Mouse (Mus musculus) G1E-ER4 (cell line): ENCODE results near the gene Abr. TPM values are rescaled to one million over a fixed set of nuclear protein-coding genes. Genes with fewer than 3 reads are reported as not detected.

Source experiments
- GATA1 ChIP-seq: IDR thresholded peaks from one replicate; pipeline ENCODE4 v1.8.0; 2012; ENCODE audit warnings: low read length, inconsistent platforms
- polyA plus RNA-seq: library from polyadenylated mRNA; stranded (reverse); fragments of >175 nt; gene quantifications from 2 replicates; pipeline ENCODE4 v1.2.3, GENCODE M21; 2012

The Abr gene
- polyA plus RNA-seq, 1 experiment: 0.01 TPM

GRCm38 (mm10) chr11:76477095-76477525, 145.0 kb downstream of the Abr start:
- no peak for TF ChIP-seq GATA1

- TF ChIP-seq GATA1: no peak
These were observed 145.6 kb downstream of the Abr start for GRCm38 (mm10) chr11:76476376-76477094.

DNA sequence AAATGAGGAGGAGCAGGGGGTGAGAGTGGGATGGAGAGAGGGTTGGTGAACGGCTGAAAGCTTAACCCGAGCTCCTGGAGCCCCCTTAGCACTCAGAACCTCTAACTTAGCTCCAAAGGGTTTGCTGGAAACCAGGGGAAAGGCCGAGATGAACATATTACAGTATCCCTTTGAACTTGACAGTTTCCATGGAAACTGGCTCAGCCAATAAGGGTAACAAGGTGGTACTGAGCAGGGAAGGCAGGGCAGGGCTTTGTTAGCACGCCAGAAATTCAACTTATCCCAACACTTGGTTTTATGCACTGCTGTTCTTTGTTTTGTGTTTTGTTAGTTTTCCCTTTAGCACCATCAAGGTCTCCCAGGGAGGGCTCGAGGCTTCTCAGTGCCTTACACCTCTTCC, 149.5 kb downstream of the Abr start:
- TF ChIP-seq GATA1: no peak

DNA sequence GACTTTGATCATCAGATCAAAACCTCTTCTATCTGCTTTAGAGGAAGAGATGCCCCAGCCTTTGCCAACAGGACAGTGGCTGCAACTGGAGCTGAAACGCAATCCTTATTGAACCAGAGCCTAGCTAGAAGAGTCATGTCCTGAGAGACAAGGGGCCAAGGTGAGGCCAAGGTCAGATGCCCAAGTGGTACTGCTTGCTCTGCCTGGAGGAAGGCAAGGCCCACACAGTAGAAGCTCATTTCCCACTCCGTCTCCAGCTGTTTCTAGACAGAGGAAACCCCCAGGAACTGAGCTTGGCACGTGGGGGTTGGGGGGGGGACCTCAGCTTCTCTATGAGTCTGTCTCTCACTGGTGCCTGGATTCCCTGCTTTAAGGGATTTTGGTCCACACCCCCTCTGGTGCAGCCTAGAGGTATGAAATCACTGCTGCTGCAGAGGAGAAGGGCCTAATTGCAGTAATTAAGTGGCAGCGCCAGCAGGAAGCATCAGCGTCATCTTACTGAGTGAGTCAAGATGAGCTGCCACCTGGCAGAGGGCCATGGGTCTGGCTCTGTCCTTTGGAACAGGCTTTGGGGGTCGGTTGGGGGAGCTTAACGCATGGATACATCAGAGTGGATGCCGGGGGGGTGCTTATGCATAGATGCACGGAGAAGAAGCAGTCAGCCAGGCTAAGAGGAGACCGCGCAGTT, 152.7 kb downstream of the Abr start:
- no peak for TF ChIP-seq GATA1

- TF ChIP-seq GATA1: no peak
These were observed 153.8 kb downstream of the Abr start for GRCm38 (mm10) chr11:76468347-76468746.

DNA sequence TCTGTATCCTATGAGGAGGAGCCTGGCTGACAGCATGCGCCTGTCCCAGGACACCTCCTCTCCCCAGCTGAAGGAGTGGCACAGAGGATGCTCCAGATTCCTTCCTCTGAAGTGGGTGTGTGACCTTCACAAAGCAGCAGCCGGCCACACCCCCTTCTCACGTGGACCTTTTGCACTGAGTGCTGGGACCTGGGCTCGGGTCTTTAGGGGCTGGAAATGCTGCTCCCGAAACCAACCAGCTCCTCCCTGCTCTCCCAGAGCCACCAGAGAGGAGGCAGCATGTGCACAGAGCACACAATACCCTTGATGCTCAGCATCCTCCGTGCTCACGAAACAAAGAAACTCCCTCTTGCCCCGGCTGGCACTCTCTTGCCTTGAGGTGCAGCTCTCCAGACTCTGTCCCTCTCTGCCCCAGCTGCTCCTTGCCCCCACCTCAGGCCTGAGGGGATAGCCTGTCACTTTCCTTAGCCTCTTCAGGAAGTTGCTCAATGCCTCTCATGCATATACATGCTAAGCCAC, 154.6 kb downstream of the Abr start:
- TF ChIP-seq GATA1: no peak

DNA sequence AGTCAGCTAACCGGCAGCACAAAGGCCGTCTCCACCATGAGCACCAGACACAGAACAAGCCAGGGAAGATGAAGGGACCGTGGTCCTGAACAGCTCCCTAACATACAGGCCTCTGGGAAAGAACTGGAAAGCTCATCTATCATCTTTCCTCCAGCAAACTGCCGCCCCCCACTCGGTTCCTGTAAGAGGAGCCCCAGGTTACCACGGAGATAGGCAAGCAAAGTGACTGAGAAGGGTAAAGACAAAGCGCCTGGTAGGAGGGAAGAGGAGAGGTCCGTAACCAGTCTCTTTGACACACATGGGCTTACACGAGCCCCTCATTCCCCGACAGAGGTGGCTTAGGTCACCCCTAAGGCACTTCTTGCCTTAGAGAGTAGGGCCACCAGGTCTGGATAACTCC, 155.0 kb downstream of the Abr start:
- TF ChIP-seq GATA1: no peak

- TF ChIP-seq GATA1: no peak
These were observed 156.2 kb downstream of the Abr start for GRCm38 (mm10) chr11:76465879-76466278.

DNA sequence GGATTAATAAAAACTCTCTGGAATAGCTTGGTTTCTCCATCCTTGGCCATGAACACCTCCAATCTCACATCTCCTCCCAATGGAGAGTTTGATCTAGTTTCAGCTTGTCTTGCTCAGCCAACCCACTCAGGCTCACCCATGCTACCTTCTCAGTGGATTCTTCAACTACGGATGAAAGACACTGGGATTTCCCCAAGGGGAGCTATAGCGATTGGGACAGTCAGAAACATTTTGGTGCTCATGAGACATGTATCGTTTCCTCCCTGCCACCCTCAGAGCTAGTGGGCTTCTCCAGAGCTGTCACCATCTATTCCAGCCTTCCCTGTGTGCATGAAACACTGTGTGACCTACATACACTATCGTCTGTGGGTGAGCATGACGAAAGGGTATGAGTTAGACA, 160.4 kb downstream of the Abr start:
- no peak for TF ChIP-seq GATA1

- no peak for TF ChIP-seq GATA1
These were observed 160.9 kb downstream of the Abr start for GRCm38 (mm10) chr11:76461201-76461600.

- no peak for TF ChIP-seq GATA1
These were observed 162.6 kb downstream of the Abr start for GRCm38 (mm10) chr11:76459489-76459888.

DNA sequence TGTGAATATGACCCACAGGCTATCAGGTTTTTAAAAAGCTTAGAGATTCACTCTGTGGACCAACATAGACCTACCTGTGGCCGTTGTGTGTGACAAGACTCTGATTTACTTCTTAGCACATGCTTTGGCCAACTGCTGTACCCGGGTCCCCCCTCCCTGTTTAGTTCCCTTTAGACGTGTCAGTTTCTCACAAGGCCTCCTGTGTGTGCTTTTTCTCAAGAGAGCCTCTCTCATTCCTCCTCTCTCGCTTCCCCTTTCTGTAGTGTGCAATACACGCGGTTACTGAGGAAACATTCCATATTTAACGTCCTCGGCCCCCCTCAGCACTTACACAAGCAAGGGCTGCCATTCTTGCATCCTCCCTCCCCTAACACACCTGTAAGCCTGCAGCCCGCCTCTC, 163.4 kb downstream of the Abr start:
- TF ChIP-seq GATA1: no peak

GRCm38 (mm10) chr11:76456897-76457296, 165.2 kb downstream of the Abr start:
- TF ChIP-seq GATA1: no peak

GRCm38 (mm10) chr11:76456233-76456632, 165.9 kb downstream of the Abr start:
- TF ChIP-seq GATA1: no peak

DNA sequence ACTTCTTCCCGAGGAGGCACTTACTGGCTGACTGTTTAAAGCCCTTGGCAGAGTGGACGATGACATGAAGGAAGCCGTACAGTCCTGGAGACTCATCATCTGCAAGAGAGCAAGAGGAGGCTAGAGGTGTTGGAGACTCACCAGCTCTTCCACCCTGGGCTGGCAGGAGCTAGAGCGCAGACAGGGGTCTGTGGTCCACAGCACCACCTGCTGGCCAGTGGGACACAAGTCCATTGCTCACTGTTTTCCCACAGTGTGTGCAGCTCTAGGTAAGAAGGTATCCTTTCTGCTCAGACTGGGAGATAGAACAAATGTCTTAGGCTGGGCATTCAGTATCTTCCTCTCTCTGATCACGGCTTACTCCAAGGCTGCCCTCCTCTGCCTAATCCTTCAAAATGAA, 167.6 kb downstream of the Abr start:
- no peak for TF ChIP-seq GATA1

DNA sequence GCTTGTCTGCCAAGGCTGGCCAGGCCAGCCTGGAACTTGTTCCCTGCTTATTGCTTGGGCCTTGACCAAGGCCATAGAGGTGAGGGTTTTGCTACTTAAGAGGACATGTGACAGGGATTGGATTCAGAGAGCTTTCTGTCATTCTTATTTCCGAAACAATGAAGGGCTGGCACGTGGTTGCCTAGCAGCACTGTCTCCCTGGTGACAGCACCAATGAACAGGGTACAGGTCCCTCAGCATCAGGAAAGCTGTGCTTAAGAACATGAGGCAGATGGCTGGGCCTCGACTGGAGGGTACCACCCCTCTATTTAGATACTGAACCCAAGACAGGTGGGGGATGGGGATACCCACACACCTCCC, 171.9 kb downstream of the Abr start:
- no peak for TF ChIP-seq GATA1

- no peak for TF ChIP-seq GATA1
These were observed 172.5 kb downstream of the Abr start for GRCm38 (mm10) chr11:76449520-76450201.

- TF ChIP-seq GATA1: no peak
These were observed 175.9 kb downstream of the Abr start for GRCm38 (mm10) chr11:76446251-76446650.
